Mouse (Mus musculus) stomach, embryonic 14.5 days (tissue): ENCODE results near the gene 4932414N04Rik. TPM values are rescaled to one million over a fixed set of nuclear protein-coding genes. Genes with fewer than 3 reads are reported as not detected.

Source experiments
- ATAC-seq: fragments of 200-750 bp; cut with Nextera tagmentation; 2 replicates; pipeline ENCODE4 v1.8.0; 2017; ENCODE audit warnings: low read depth, moderate TSS enrichment; ENCODE audit not compliant: insufficient number of reproducible peaks, insufficient read depth, low FRiP score
- H3K27ac ChIP-seq: fragments of 300-500 bp; sonication (generic); 2 replicates; pipeline ENCODE4 v1.5.1; 2014; ENCODE audit warnings: mild to moderate bottlenecking, low read length, moderate library complexity, mixed read lengths
- H3K27me3 ChIP-seq: fragments of 300-500 bp; sonication (generic); 2 replicates; pipeline ENCODE4 v1.6.1; 2014; ENCODE audit warnings: low read length, control low read depth, mixed read lengths; ENCODE audit not compliant: control insufficient read depth, insufficient read depth
- H3K36me3 ChIP-seq: fragments of 300-500 bp; sonication (generic); 2 replicates; pipeline ENCODE4 v1.6.1; 2014; ENCODE audit warnings: mild to moderate bottlenecking, control low read depth, low read length, moderate library complexity, mixed read lengths; ENCODE audit not compliant: control insufficient read depth, insufficient read depth
- H3K4me1 ChIP-seq: fragments of 300-500 bp; sonication (generic); 2 replicates; pipeline ENCODE4 v1.6.1; 2014; ENCODE audit warnings: low read length, control low read depth, mixed read lengths; ENCODE audit not compliant: control insufficient read depth, insufficient read depth
- H3K4me2 ChIP-seq: fragments of 300-500 bp; sonication (generic); replicated peaks from 2 replicates; pipeline ENCODE4 v1.6.1; 2014; ENCODE audit warnings: low read depth, low read length, control low read depth
- H3K4me3 ChIP-seq: fragments of 300-500 bp; sonication (generic); 2 replicates; pipeline ENCODE4 v1.5.1; 2014; ENCODE audit warnings: low read depth, low read length, control low read depth
- H3K9ac ChIP-seq: fragments of 300-500 bp; sonication (generic); replicated peaks from 2 replicates; pipeline ENCODE4 v1.6.1; 2014; ENCODE audit warnings: low read depth, mild to moderate bottlenecking, control low read depth, low read length, moderate library complexity, mixed read lengths
- H3K9me3 ChIP-seq: fragments of 300-500 bp; sonication (generic); 2 replicates; pipeline ENCODE4 v1.6.1; 2016; ENCODE audit warnings: low read depth, low read length, control low read depth; ENCODE audit not compliant: control insufficient read depth
- WGBS: fragments of 180-500 bp; shearing (Covaris S2); extraction: QIAGEN DNeasy Blood & Tissue Kit; methylation state at CpG from one replicate; pipeline ENCODE4 v1.1.7; 2014; 5-methylcytosine and 5-hydroxymethylcytosine counted together
- polyA plus RNA-seq: library from polyadenylated mRNA; unstranded; fragments of >200 nt; fragmentation: Nextera tagmentation; extraction: Ambion mirVana; gene quantifications from 2 replicates; pipeline ENCODE4 v1.2.1, GENCODE M21; 2014

The 4932414N04Rik gene
- polyA plus RNA-seq, 1 experiment from 2014 or later = not detected

DNA sequence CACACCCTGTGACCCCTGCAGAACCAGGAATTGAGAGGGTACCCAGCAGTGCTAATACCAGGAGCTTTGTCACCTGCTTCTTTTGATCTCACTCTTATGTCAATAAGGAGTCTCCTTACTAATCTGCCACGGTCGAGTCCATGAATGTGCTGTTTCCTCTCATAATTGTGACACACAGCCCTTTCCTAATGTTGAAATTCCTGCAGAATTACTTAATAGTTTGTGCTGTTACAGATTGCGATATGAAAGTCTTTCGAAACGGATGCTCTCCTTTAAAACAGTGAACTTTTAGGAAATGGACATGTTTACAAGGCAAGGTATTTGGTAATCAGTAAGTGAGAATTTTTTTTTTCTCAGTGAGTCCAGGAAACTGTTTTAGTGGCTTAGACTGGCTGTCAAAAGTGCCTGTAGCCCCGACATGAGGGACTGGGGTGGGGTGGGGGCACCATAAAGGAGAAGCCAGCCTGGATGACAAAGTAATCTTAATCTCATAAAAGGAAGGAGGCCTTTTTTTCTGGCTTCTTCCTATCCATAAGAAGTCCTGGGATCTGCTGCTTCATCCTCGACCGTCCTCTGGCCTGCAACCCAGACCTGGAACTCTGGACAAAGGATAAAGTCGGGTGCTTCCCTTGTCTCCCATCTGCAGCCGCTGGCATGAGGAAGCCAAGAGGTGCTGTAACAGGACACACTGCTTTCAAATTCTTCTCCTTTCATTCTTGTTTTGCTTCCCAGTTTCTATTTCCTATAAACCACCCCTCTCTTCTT lies 139.9 kb downstream of the 4932414N04Rik start:
- Histone ChIP-seq H3K9me3 (no peaks in the 10 kb centered on the region), H3K4me3 (no peak overlapping the region), H3K4me1 (0 out of 2 replicates have a peak, but pooled peaks cover 2% of the 10 kb centered on the region), H3K4me2 (no peak overlapping the region), H3K36me3 (no peaks in the 10 kb centered on the region), H3K27ac (no peak overlapping the region), H3K9ac (no peak overlapping the region), H3K27me3 (no peaks in the 10 kb centered on the region)
- 63% methylated on average over 10 of the region's 10 CpGs for WGBS
- no peak for ATAC-seq

DNA sequence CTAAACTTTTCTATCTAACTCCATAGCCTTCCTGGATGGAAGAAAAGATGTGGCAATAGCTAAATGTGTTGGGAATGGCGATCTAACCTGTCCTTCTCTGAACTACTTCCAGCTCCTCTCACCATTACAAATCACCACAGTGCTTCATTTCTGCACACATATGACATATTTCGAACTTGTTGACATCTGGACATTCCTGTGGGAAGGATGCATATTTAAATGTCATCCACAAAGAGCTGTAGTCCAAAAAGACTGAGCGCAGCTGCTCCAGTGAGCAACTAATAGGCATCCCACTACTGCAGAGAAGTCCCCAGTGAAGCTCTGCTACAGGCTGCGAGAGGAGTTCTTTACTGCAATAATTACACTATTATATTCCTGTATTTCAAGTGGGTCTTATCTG lies 140.8 kb downstream of the 4932414N04Rik start:
- WGBS = 64% methylated on average over 4 of the region's 4 CpGs
- Histone ChIP-seq H3K4me3 (no peak overlapping the region), H3K4me1 (0 out of 2 replicates have a peak, but pooled peaks cover 2% of the 10 kb centered on the region), H3K27me3 (no peaks in the 10 kb centered on the region), H3K9ac (no peak overlapping the region), H3K27ac (no peak overlapping the region), H3K9me3 (no peaks in the 10 kb centered on the region), H3K36me3 (no peaks in the 10 kb centered on the region), H3K4me2 (no peak overlapping the region)
- no peak for ATAC-seq

Other genes starting within 250 kb of the 4932414N04Rik start
- 20.1 and 27.5 TPM in 2 replicates for gene Stk39, start 184.2 kb upstream of the 4932414N04Rik start, polyA plus RNA-seq
- gene 4933409G03Rik, start 74.1 kb upstream of the 4932414N04Rik start, polyA plus RNA-seq = not detected in 2 replicates
- 37.5 and 38.7 TPM in 2 replicates for gene Cers6, start 205.0 kb downstream of the 4932414N04Rik start, polyA plus RNA-seq